Mouse (Mus musculus) olfactory bulb, adult 2 months (tissue): ENCODE results near the gene Ptprk. TPM values are rescaled to one million over a fixed set of nuclear protein-coding genes. Genes with fewer than 3 reads are reported as not detected.

ENCODE experiments used
- H3K27ac ChIP-seq: fragments of 200-500 bp; 2 replicates; pipeline ENCODE4 v1.5.1; 2012; ENCODE audit warnings: low read depth, low read length; ENCODE audit not compliant: insufficient read depth
- H3K4me1 ChIP-seq: fragments of 200-500 bp; 2 replicates; pipeline ENCODE4 v1.6.1; 2012; ENCODE audit warnings: low read length; ENCODE audit not compliant: control insufficient read depth, insufficient read depth
- H3K4me3 ChIP-seq: fragments of 200-500 bp; 2 replicates; pipeline ENCODE4 v1.5.1; 2012; ENCODE audit warnings: mild to moderate bottlenecking, low read depth, low read length, moderate library complexity; ENCODE audit not compliant: insufficient read depth
- CTCF ChIP-seq: fragments of 200-500 bp; IDR thresholded peaks from 2 replicates; pipeline ENCODE4 v1.5.1; 2012; ENCODE audit warnings: low read depth, mild to moderate bottlenecking, low read length, moderate library complexity; ENCODE audit not compliant: insufficient read depth
- POLR2A ChIP-seq: fragments of 200-500 bp; IDR thresholded peaks from 2 replicates; pipeline ENCODE4 v1.6.1; 2012; ENCODE audit warnings: mild to moderate bottlenecking, low read depth, low read length, moderate library complexity; ENCODE audit not compliant: insufficient read depth
- WGBS: fragments of 180-500 bp; shearing (Covaris S2); methylation state at CpG from one replicate; pipeline ENCODE4 v1.1.7; 2018; 5-methylcytosine and 5-hydroxymethylcytosine counted together
- polyA plus RNA-seq: library from polyadenylated mRNA; stranded (reverse); fragments of >200 nt; gene quantifications from 2 replicates; pipeline ENCODE4 v1.2.4, GENCODE M21; 2012; ENCODE audit warnings: low replicate concordance; ENCODE audit not compliant: missing spikeins, insufficient read depth, insufficient read length

The Ptprk gene
- polyA plus RNA-seq, 1 experiment, result not detected

DNA sequence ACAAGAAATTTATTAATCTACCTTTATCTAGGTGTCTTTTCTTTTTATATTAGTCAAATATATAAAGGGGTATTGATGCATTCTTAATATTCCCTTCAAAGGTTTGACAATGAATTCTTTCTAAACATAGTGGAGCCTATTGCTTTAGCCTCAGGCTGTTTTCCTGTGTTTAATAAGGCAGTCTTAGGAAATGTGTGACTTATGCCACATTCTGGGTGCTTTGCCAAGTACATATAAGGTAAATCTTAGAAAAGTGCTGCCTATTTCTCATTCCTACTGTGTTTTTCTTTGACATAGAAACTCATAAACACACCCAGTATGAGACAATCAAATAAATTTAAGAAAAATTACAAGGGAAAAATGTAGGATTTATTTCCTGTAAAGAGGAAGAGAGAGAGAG, 327.2 kb downstream of the Ptprk start:
- Histone ChIP-seq H3K27ac (no peak overlapping the region), H3K4me1 (no peaks in the 10 kb centered on the region), H3K4me3 (no peak overlapping the region)
- TF ChIP-seq CTCF (no peak), POLR2A (no peak)

GRCm38 (mm10) chr10:28408980-28409379, 334.4 kb downstream of the Ptprk start:
- 94% methylated on average over 2 of the region's 2 CpGs for WGBS
- no peaks in the 10 kb centered on the region for H3K4me1 ChIP-seq
- TF ChIP-seq POLR2A (no peak), CTCF (no peak)
- no peak overlapping the region for H3K27ac ChIP-seq
- H3K4me3 ChIP-seq, result no peak overlapping the region

DNA sequence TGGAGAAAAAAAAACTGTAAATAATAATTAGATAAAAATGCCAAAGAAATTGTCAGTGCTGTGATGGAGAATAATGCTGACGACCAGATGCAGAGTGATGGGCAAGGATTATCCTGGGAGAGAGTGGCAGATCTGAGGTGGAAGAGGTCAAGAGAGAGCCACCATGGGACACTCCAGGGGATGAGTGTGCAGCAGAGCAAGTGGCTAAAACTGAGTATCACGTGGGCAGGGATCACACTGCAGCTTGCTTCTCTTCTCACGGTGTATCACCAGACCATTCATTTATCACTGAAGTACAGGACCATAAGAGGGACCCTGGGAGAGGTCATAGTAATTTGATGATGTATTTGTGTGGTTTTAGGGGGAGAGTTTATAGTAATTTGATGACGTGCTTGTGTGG, 340.2 kb downstream of the Ptprk start:
- TF ChIP-seq POLR2A (no peak), CTCF (no peak)
- Histone ChIP-seq H3K27ac (no peak overlapping the region), H3K4me3 (no peak overlapping the region), H3K4me1 (no peaks in the 10 kb centered on the region)
- WGBS, result 78% methylated on average over 4 of the region's 4 CpGs

GRCm38 (mm10) chr10:28422622-28423021, 348.0 kb downstream of the Ptprk start:
- TF ChIP-seq POLR2A (no peak), CTCF (no peak)
- no peaks in the 10 kb centered on the region for H3K4me1 ChIP-seq
- H3K27ac ChIP-seq, result no peak overlapping the region
- H3K4me3 ChIP-seq, result no peak overlapping the region
- WGBS, result 35% methylated on average over 3 of the region's 3 CpGs

DNA sequence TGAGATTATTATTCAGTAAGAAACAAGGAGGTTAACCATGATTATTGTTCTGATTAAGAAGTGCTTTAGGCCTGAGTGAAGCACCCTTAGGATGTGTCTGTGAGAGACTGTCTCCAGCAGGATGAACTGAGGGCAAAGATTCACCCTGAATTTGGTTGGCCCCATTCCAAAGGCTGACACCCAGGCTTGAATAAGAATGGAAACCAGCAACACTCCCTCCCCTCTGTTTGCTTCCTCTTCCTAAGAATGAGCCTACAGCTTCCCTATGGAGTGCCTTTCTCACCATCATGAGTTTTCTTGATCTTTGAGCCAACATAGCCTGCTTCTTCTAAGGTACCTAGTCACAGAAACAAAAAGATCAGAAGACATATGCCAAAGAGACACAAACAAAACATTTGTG, 350.8 kb downstream of the Ptprk start:
- Histone ChIP-seq H3K27ac (no peak overlapping the region), H3K4me1 (no peaks in the 10 kb centered on the region), H3K4me3 (no peak overlapping the region)
- TF ChIP-seq POLR2A (no peak), CTCF (no peak)

- no peaks in the 10 kb centered on the region for H3K4me1 ChIP-seq
- TF ChIP-seq POLR2A, result no peak
Observed at GRCm38 (mm10) chr10:28436084-28436483, 361.5 kb downstream of the Ptprk start.

GRCm38 (mm10) chr10:28449853-28450252, 375.2 kb downstream of the Ptprk start:
- TF ChIP-seq CTCF, result no peak
- TF ChIP-seq POLR2A, result no peak
- Histone ChIP-seq H3K4me1 (no peaks in the 10 kb centered on the region), H3K4me3 (no peak overlapping the region), H3K27ac (no peak overlapping the region)
- 84% methylated on average over 4 of the region's 4 CpGs for WGBS

More at GRCm38 (mm10) chr10:28436084-28436483, 361.5 kb downstream of the Ptprk start:
- Histone ChIP-seq H3K4me3 (no peak overlapping the region), H3K27ac (no peak overlapping the region)
- 98% methylated on average over 1 of the region's 1 CpGs for WGBS

- H3K4me1 ChIP-seq, result no peaks in the 10 kb centered on the region
- TF ChIP-seq CTCF (no peak), POLR2A (no peak)
- no peak overlapping the region for H3K4me3 ChIP-seq
- H3K27ac ChIP-seq, result no peak overlapping the region
- 73% methylated on average over 1 of the region's 1 CpGs for WGBS
Observed at GRCm38 (mm10) chr10:28450642-28451041, 376.0 kb downstream of the Ptprk start.

- 88% methylated on average over 1 of the region's 1 CpGs for WGBS
- TF ChIP-seq POLR2A (no peak), CTCF (no peak)
- no peaks in the 10 kb centered on the region for H3K4me1 ChIP-seq
- H3K4me3 ChIP-seq, result no peak overlapping the region
- H3K27ac ChIP-seq, result no peak overlapping the region
Observed at GRCm38 (mm10) chr10:28458027-28458426, 383.4 kb downstream of the Ptprk start.

DNA sequence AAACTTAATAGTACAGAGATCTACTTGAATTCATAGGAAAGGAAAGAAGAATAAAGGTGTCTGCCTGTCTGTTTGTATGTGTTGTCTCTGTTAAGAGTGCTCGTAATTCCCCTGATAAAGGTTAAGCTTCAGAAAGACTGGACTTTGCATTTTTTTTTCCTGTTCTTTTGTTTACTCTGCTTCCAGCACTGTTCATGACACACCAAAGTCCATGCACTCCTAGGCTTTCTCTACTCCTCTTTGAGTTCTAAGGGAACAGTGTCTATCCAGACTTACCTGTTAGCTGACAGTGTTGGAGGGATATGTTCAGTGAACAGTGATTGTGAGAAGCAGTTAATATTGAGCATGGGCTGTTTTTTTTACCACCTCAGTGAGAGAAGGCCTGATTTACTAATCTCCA, 385.3 kb downstream of the Ptprk start:
- 84% methylated on average over 1 of the region's 1 CpGs for WGBS
- no peaks in the 10 kb centered on the region for H3K4me1 ChIP-seq
- H3K4me3 ChIP-seq, result no peak overlapping the region
- no peak for TF ChIP-seq CTCF
- TF ChIP-seq POLR2A, result no peak
- H3K27ac ChIP-seq, result no peak overlapping the region

DNA sequence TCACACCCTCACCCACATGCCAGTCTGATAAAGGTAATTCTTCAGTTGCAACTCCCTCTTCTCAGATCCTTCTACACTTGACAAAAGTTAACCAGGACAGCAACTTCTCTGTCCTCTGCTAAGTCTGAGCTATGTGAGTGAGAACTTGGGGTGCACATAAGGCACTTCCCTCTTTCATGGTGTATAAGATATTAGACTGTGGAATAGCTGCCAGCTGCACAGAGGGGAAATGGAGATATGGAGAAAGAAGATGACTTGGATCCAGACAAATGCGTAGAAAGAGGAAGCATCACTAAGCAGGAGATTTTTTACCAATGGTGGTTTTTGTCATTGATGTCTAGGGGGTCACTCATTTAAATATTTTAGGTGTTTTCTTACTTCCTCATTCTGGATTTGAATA, 389.1 kb downstream of the Ptprk start:
- no peak overlapping the region for H3K4me3 ChIP-seq
- 98% methylated on average over 1 of the region's 1 CpGs for whole genome bisulfite sequencing
- no peaks in the 10 kb centered on the region for H3K4me1 ChIP-seq
- no peak for TF ChIP-seq CTCF
- no peak for TF ChIP-seq POLR2A
- H3K27ac ChIP-seq, result no peak overlapping the region
